Mouse (Mus musculus): ENCODE measurements at regions not wholly inside any gene's neighbourhood (a gene's known extent, or its start where the extent isn't known, plus 50 kb on each side); places are given as distances from the start of the nearest gene placed in this dataset.
A peak's percentile ranks its signal among the peaks of the same experiment; 100 is the strongest.

DNA sequence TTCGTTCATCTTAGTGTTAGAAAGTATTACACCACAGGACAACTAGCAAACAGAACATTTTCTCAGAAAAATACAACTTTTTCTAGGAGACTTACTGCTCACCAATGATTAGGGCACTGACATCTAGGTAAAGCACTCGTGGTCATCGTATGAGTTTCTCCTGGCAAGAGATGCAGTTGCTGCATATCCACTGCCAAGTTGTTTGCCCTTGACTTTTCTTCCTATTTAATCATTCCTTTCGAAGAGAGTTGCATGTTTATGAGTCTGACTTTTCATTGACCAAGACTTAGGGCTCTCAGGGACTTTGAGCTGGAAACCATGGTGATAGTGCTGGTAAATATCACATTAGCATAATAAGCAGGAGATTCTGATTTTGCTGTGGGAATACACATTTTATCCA is 149.1 kb downstream of the Fam124b start:
- H3K9ac ChIP-seq (replicated peaks) = no peak overlapping the region
- no peak overlapping the region for H3K4me3 ChIP-seq (replicated peaks)
- ATAC-seq (ENCODE audit: insufficient number of reproducible peaks, insufficient read depth, low FRiP score, low TSS enrichment, low read depth) = no peak
- H3K4me1 ChIP-seq (replicated peaks) = no peaks in the 10 kb centered on the region
- no peak overlapping the region for H3K4me2 ChIP-seq
- no peaks in the 10 kb centered on the region for H3K9me3 ChIP-seq
- WGBS = 90% methylated on average over 4 of the region's 4 CpGs
- H3K36me3 ChIP-seq = no peaks in the 10 kb centered on the region
- H3K27ac ChIP-seq = no peak overlapping the region
- H3K27me3 ChIP-seq = no peaks in the 10 kb centered on the region

DNA sequence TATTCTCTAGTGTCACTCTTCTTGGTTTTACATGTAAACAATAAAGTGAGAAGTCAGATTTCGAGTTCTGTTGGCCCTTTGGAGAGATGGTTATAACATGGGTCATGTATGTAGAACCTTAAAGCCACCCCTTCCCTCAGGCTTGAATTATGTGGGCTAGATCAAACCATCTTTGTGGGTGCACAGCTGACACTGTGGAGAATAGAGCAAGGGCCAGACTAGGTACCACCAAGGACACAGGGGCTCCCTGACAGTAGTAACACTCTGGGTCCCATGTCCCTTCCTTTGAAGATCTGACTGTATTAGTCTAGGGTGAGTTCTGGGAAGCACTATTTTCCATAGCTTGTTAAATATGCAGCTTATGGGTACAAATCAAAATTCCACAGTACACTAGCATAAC is 156.2 kb downstream of the Fam124b start:
- Histone ChIP-seq H3K4me3 (replicated peaks) (no peak overlapping the region), H3K4me2 (no peak overlapping the region), H3K9me3 (no peaks in the 10 kb centered on the region), H3K36me3 (no peaks in the 10 kb centered on the region), H3K27ac (no peak overlapping the region), H3K27me3 (no peaks in the 10 kb centered on the region), H3K9ac (replicated peaks) (no peak overlapping the region), H3K4me1 (replicated peaks) (peaks cover 11% of the 10 kb centered on the region)
- 0 out of 2 replicates have a peak, but pooled peaks have one; percentile 20 for ATAC-seq (ENCODE audit: insufficient number of reproducible peaks, insufficient read depth, low FRiP score, low TSS enrichment, low read depth)
- WGBS = 50% methylated on average over 1 of the region's 1 CpGs

DNA sequence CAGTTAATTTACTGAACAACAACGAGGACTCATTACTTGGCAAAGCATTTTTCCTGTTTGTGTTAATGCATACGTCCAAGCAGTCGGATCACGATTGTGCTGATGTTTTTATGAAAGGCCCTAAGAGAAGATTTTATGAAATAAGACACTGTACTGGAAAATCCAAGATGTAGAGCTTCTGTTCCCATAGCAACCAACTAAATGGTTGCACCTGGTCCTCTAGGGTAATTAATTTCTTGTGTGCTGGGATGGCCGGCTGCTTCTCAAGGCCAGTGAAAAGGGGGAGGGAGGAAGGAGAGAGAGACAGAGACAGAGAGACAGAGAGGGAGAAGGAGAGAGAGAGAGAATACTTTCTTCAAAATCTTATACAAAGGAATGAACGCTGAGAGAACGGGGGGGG is 156.6 kb downstream of the Fam124b start:
- H3K27ac ChIP-seq = 0 out of 2 replicates have a peak overlapping the region, but pooled peaks have one; percentile 24

DNA sequence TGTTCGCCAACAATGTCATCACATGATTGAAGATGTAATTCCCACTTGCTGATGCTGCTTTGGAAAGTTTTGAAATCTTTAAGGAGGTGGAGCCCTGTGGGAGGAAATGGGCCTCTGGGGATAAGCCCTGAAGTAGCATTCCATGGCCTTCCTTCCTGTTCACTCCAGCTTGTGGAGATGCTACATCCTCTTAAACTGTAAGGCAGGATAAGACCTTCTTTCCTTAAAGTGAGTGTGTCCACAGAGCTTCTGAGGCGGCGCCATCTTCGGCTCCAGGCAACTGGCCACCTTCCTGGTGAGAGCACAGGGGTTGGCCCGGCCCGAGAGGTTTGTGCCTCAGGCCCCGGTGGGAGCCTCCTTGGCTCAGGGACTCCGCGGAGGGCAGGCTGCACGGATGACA is 173.1 kb downstream of the Fam124b start:
- Histone ChIP-seq H3K4me2 (no peak overlapping the region), H3K9me3 (no peaks in the 10 kb centered on the region), H3K9ac (replicated peaks) (no peak overlapping the region), H3K4me1 (replicated peaks) (no peaks in the 10 kb centered on the region), H3K4me3 (replicated peaks) (no peak overlapping the region), H3K36me3 (no peaks in the 10 kb centered on the region), H3K27ac (no peak overlapping the region), H3K27me3 (no peaks in the 10 kb centered on the region)
- 94% methylated on average over 10 of the region's 10 CpGs for WGBS
- ATAC-seq (ENCODE audit: insufficient number of reproducible peaks, insufficient read depth, low FRiP score, low TSS enrichment, low read depth) = no peak

More for the DNA sequence above, 156.6 kb downstream of the Fam124b start:
- H3K4me1 ChIP-seq (replicated peaks) = peaks cover 11% of the 10 kb centered on the region
- H3K27me3 ChIP-seq = no peaks in the 10 kb centered on the region
- peak; percentile 78; the same call in 1 of the 2 replicates for ATAC-seq (ENCODE audit: insufficient number of reproducible peaks, insufficient read depth, low FRiP score, low TSS enrichment, low read depth)
- H3K4me2 ChIP-seq = no peak overlapping the region
- 24% methylated on average over 7 of the region's 7 CpGs for WGBS
- H3K4me3 ChIP-seq (replicated peaks) = no peak overlapping the region
- H3K9ac ChIP-seq (replicated peaks) = no peak overlapping the region
- H3K36me3 ChIP-seq = no peaks in the 10 kb centered on the region
- H3K9me3 ChIP-seq = no peaks in the 10 kb centered on the region

DNA sequence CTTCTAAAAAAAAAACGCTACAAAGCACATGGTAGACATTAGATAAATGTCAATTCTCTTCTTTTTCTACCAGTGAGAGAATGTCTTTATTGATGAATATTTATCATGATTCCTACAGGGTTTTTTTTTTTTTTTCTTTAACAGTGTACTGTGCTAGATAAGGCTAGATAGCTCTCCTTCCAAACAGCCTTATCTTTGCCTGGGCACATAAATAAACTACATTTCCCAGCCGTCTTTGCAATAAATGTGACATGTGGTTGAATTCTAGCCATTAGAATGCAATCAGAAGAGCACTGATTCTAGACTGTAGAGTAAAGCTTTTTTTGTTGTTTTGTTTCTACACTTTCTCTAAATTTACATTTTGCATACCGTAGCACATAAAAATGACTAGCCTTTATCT is 177.9 kb downstream of the Fam124b start:
- Histone ChIP-seq H3K27ac (no peak overlapping the region), H3K27me3 (no peaks in the 10 kb centered on the region), H3K9me3 (no peaks in the 10 kb centered on the region), H3K4me3 (replicated peaks) (no peak overlapping the region), H3K4me1 (replicated peaks) (no peaks in the 10 kb centered on the region), H3K36me3 (no peaks in the 10 kb centered on the region), H3K4me2 (no peak overlapping the region), H3K9ac (replicated peaks) (no peak overlapping the region)
- no peak for ATAC-seq (ENCODE audit: insufficient number of reproducible peaks, insufficient read depth, low FRiP score, low TSS enrichment, low read depth)
- 86% methylated on average over 3 of the region's 3 CpGs for WGBS

DNA sequence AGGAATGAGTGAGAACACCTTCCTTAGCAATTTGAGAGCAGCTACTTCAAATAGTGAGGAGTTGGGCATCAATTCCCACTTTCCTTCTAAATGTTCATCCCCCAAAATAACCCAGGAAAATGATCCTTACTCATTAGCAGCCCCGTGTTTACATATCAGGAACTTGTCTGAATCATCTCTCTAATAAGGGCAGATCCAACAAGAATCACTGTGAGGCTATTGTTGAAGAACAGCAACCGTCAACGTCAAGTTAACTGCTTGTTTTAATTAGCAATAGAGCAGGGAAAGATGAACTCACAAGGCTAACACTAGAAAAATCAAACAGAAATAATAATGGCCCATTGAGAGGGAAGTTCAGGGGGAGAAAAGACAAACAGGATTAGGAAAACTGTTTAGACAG is 178.4 kb downstream of the Fam124b start:
- H3K4me1 ChIP-seq (replicated peaks) = no peaks in the 10 kb centered on the region
- no peaks in the 10 kb centered on the region for H3K9me3 ChIP-seq
- no peak overlapping the region for H3K9ac ChIP-seq (replicated peaks)
- ATAC-seq (ENCODE audit: insufficient number of reproducible peaks, insufficient read depth, low FRiP score, low TSS enrichment, low read depth) = no peak
- no peaks in the 10 kb centered on the region for H3K27me3 ChIP-seq
- no peaks in the 10 kb centered on the region for H3K36me3 ChIP-seq
- no peak overlapping the region for H3K4me2 ChIP-seq
- no peak overlapping the region for H3K27ac ChIP-seq
- WGBS = 56% methylated on average over 3 of the region's 3 CpGs
- no peak overlapping the region for H3K4me3 ChIP-seq (replicated peaks)

DNA sequence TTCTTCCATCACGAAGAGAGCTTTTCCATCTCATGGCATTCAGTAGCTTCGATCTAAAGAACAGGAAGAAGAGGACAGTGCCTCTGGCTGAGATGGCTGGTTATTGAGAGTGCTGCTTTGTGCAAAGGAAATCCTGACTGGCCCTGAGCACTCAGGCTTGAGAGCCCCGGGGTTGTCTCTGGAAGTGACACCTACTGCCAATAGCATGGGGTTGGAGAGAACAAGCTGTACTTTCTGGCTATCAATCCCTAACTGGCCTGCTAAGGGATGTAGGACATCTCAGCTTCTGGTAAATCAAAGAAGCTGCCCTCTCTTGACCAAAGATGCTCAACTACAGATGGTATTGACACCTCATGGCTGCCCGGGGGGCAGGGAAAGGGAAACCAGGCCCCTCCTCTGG is 178.2 kb upstream of the Serpine2 start:
- Histone ChIP-seq H3K27me3 (no peaks in the 10 kb centered on the region), H3K4me1 (replicated peaks) (no peaks in the 10 kb centered on the region), H3K27ac (no peak overlapping the region), H3K4me2 (no peak overlapping the region), H3K9me3 (no peaks in the 10 kb centered on the region), H3K36me3 (no peaks in the 10 kb centered on the region), H3K9ac (replicated peaks) (no peak overlapping the region), H3K4me3 (replicated peaks) (no peak overlapping the region)
- ATAC-seq (ENCODE audit: insufficient number of reproducible peaks, insufficient read depth, low FRiP score, low TSS enrichment, low read depth) = no peak
- WGBS = 73% methylated on average over 4 of the region's 4 CpGs

DNA sequence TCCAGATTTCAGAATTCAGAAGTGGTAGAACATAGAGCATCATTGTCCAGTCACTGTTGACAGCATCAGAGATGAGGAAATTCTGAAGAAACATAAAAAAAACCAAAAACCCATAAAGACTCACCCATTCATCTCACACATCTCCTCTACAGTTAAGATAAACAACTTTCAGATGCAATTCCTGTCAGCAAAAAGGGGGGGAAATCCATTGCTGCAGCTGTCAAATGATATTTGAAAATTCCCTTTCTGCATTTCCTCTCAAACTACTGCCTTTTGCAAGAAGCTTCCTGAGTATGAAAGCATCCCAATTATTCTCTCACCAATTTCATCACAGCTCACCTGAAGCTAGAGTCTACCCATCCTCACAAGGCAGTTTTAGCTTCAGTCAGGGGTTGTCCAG is 177.1 kb upstream of the Serpine2 start:
- no peak for ATAC-seq (ENCODE audit: insufficient number of reproducible peaks, insufficient read depth, low FRiP score, low TSS enrichment, low read depth)
- Histone ChIP-seq H3K27me3 (no peaks in the 10 kb centered on the region), H3K27ac (no peak overlapping the region), H3K4me3 (replicated peaks) (no peak overlapping the region), H3K4me1 (replicated peaks) (peaks cover 6% of the 10 kb centered on the region), H3K4me2 (no peak overlapping the region), H3K9ac (replicated peaks) (no peak overlapping the region), H3K36me3 (no peaks in the 10 kb centered on the region), H3K9me3 (no peaks in the 10 kb centered on the region)

DNA sequence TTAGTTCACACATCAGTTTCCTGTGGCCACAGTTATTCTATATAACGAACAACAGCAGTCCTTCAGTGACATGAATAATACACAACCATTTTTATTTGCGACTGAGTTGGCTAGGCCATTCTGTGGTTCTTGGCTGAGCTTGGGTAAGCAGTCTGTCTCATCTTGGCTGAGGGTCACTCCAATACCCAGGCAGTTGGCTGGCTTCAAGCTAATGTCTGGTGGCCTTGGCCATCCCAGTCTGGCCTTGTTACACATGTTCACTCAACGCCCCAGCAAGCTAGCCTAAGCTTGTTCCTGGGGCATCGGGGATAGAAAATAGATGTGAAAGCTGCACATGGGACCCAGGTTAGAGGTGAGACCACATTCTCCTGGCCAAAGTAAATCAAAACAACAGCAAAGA is 175.5 kb upstream of the Serpine2 start:
- Histone ChIP-seq H3K27ac (no peak overlapping the region), H3K4me1 (replicated peaks) (peaks cover 12% of the 10 kb centered on the region), H3K4me3 (replicated peaks) (no peak overlapping the region), H3K4me2 (no peak overlapping the region), H3K27me3 (no peaks in the 10 kb centered on the region), H3K9ac (replicated peaks) (no peak overlapping the region), H3K9me3 (no peaks in the 10 kb centered on the region), H3K36me3 (no peaks in the 10 kb centered on the region)
- no peak for ATAC-seq (ENCODE audit: insufficient number of reproducible peaks, insufficient read depth, low FRiP score, low TSS enrichment, low read depth)
- 97% methylated on average over 4 of the region's 4 CpGs for WGBS

DNA sequence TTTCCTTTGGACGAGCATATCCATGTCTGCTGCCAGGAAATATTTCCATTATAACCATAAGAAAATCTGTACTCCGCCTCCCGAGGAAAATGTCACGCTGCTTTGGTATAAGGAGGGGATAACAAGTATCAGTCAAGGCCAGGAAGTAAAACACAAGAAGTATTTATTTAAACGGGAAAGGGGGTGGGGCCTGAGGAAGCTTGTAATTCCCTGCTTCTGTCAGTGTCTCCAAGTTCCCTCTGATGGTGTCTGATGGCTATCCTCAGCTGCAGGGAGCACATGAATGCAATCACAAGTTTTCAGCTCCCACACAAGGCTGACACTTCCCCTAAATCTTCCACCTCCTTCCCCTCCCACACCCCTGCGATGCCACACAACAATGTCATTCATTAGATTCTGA is 172.5 kb upstream of the Serpine2 start:
- 49% methylated on average over 6 of the region's 6 CpGs for WGBS
- H3K4me3 ChIP-seq (replicated peaks) = no peak overlapping the region
- H3K27ac ChIP-seq = no peak overlapping the region
- H3K27me3 ChIP-seq = no peaks in the 10 kb centered on the region
- H3K9me3 ChIP-seq = no peaks in the 10 kb centered on the region
- H3K4me1 ChIP-seq (replicated peaks) = peaks cover 12% of the 10 kb centered on the region
- ATAC-seq (ENCODE audit: insufficient number of reproducible peaks, insufficient read depth, low FRiP score, low TSS enrichment, low read depth) = no peak
- H3K4me2 ChIP-seq = no peak overlapping the region
- H3K36me3 ChIP-seq = no peaks in the 10 kb centered on the region
- H3K9ac ChIP-seq (replicated peaks) = no peak overlapping the region

DNA sequence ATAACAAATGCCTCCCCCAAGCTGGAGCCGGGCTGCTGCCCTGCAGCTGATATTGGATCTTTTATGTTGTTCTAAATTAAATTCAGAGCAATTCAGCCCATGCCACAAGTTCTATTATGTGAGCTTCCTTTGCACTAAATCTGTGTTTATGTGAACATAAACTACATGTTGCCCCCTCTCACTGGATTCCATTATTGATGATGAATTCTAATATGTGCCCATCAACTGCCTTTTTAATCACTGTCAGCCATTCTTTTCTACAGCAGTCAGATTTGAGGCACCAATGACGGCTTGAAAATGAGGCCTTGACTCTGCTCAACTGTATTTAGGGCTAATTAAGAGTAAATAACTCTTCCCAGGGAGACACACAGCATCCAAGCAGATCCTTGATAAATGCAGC is 172.1 kb upstream of the Serpine2 start:
- Histone ChIP-seq H3K4me1 (replicated peaks) (peaks cover 12% of the 10 kb centered on the region), H3K9ac (replicated peaks) (no peak overlapping the region), H3K27me3 (no peaks in the 10 kb centered on the region), H3K27ac (no peak overlapping the region), H3K9me3 (no peaks in the 10 kb centered on the region), H3K36me3 (no peaks in the 10 kb centered on the region), H3K4me3 (replicated peaks) (no peak overlapping the region), H3K4me2 (no peak overlapping the region)
- ATAC-seq (ENCODE audit: insufficient number of reproducible peaks, insufficient read depth, low FRiP score, low TSS enrichment, low read depth) = no peak
- 24% methylated on average over 2 of the region's 2 CpGs for WGBS

DNA sequence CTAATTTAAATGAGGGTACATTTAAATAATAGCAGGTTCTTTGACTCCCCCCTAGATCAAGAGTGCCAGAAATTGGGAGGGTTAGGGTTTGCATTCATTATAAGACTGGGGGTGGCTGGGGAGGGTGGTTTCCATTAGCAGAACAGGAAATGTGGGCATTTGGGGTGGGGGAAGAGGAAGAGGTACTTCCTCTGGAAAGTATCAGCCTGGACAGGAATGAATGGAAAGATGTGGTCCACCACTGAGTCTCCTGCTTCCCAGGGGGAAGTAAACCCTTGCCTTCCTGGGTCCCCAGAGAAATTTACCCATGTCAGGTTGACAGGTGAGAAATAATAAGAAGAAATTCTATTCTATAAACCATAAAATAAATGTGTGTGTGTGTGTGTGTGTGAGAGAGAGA is 171.5 kb upstream of the Serpine2 start:
- ATAC-seq (ENCODE audit: insufficient number of reproducible peaks, insufficient read depth, low FRiP score, low TSS enrichment, low read depth) = no peak
- no peaks in the 10 kb centered on the region for H3K27me3 ChIP-seq
- H3K4me3 ChIP-seq (replicated peaks) = no peak overlapping the region
- no peaks in the 10 kb centered on the region for H3K36me3 ChIP-seq
- peaks cover 12% of the 10 kb centered on the region for H3K4me1 ChIP-seq (replicated peaks)
- H3K9me3 ChIP-seq = no peaks in the 10 kb centered on the region
- no peak overlapping the region for H3K27ac ChIP-seq
- H3K9ac ChIP-seq (replicated peaks) = no peak overlapping the region
- no peak overlapping the region for H3K4me2 ChIP-seq

All from limb, embryonic 12.5 days (tissue).